Mouse (Mus musculus) yolk sac, embryonic 10.5 days (tissue): ENCODE results near the gene Alg12.
"Not testable (repeated sequence)": the region's sequence is repeated elsewhere in the genome, so short reads cannot be mapped to it uniquely, and the experiment has no call there.

Experiments used
- DNase-seq: peaks from one replicate; pipeline ENCODE4 v3.0.0-alpha.2; 2017; ENCODE audit warnings: low spot score

Alg12 gene

DNA sequence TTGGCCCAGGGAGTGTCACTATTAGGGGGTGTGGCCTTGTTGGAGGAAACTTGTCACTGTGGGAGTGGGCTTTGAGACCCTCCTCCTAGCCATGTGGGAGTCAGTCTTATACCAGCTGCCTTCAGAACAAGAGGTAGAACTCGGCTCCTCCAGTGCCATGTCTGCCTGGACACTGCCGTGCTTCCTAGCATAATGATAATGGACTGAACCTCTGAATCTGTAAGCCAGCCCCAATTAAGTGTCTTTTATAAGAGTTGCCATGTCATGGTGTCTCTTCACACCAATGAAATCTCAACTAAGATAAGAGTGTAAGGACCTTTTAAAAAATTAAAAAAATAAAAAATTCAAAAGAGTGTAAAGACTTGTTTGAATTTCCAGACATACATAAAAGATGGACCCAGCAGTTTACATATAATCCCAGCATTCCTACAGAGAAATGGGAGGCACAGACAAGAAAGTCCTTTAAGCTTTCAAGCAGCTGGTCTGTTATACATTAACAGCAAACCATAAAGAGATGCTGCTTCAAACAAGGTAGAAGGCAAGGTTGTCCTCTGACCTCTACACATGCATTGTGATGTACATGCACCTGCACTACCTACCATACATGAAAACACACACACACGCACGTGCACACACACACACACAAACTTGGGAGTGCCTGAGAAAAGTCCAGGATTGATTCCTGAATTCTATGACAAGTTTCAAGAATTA is 26.8 kb downstream of the Alg12 start:
- DNase-seq = no peak

DNA sequence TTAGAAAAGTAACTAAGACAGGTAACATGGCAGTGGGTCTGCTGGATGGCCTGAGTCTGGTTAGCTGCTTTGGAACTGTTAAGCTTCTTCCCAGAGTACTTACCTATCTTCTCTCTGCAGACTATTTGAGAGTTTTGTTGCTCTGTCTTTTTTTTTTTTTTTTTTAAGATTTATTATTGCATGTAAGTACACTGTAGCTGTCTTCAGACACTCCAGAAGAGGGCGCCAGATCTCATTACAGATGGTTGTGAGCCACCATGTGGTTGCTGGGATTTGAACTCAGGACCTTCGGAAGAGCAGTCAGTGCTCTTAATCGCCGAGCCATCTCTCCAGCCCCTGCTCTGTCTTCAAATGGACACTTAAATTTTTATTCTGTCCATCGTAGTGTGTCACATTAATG is 44.5 kb downstream of the Alg12 start:
- DNase-seq = not testable (repeated sequence)

DNA sequence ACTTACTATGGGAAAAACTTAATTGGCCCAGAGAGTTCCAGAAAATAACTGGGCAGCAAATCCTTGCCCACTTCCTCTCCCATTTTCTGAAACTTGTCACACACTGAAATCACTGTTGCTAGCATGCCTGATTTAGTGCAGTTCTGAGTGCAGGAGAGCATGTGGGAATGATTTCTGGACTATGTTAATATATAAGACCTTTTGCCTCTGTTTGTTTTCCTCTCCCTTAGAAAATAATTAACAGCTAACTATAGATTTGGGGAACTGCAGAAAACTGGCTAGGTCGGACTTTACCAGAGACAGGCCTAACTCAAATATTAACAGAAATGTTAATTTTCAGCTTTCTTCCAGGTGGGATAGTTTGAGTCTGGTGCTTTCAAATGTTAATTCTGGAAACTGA is 50.6 kb downstream of the Alg12 start:
- DNase-seq = peak; percentile 32

DNA sequence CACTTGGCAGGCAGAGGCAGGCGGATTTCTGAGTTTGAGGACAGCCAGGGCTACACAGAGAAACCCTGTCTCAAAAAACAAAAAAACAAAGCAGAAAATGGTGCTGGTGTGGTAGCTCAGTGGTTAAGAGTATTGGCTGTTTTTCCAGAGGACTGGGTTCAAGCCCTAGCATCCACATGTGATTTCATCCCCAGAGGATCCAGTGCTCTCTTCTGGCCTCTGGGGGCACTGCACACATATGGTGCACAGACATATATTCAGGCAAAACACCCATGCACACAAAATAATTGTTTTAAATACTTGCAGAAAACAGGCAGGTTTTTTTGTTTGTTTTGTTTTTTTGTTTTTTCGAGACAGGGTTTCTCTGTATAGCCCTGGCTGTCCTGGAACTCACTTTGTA is 53.0 kb downstream of the Alg12 start:
- not testable (repeated sequence) for DNase-seq

DNA sequence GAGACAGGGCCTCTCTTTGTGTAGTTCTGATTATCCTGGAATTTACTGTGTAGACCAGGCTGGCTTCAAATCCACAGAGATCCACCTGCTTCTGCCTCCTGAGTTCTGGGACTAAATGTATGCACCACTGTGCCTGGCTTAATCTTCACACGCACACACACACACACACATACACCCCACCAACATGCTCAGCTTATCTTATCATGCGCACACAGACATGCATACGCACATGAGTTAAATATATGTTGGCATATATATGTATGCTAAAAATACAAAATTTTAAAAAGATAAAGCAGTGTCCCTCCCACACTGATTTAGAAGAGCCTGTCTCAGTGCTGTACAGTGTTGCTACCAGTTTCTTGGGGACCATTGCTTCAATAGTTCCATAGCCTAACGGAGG is 57.6 kb downstream of the Alg12 start:
- no peak for DNase-seq

DNA sequence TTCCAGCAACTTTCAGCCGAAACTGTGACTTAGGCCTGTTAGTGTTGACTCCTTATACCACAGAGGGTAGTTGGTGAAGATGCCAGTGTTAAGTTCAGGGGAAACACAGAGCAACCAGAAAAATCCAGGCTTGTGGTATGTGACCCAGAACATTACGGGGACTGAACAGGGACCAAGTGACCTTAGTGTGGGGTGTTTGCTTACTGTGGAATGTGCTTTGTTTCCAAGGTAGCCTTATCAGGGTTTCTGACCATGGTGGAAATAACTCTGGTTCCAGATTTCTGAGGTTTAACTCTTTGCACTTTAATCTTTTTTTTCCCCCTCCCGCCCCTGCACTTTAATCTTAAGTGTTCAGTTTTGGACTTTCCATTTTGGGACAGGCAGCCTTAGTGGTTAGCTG is 61.1 kb downstream of the Alg12 start:
- DNase-seq = peak; percentile 60

DNA sequence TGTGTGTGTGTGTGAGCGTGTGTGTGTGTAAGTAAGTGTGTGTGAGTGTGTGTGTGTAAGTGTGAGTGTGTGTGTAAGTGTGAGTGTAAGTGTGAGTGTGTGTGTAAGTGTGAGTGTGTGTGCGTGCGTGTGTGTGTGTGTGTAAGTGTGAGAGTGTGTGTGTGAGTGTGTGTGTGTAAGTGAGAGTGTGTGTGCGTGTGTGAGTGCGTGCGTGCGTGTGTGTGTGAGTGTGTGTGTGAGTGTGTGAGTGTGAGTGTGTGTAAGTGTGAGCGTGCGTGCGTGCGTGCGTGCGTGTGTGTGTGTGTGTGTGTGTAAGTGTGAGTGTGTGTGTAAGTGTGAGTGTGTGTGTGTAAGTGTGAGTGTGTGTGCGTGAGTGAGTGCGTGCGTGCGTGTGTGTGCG is 63.4 kb downstream of the Alg12 start:
- DNase-seq = no peak
